Mouse (Mus musculus): ENCODE measurements at regions not wholly inside any gene's neighbourhood (a gene's known extent, or its start where the extent isn't known, plus 50 kb on each side); places are given as distances from the start of the nearest gene placed in this dataset.

DNA sequence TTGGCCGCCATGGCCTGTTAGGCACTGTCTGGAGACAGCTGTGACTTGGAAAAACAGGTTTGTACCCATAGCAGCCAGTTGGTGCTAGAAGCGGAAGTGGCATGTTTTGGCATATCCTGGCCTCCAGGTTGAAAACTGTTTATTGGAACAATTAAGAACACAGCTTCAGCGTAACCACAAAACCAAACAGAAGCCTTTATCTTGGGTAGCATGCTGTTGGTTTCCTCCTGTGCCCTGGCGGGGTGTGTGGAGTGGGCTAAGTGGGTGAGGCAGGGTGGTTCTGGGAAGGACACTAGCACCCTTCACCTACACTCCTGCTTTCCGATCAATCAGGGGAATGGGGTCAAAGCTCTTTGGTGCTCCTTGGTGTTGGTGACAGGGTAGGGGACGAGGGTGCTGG, 114.4 kb upstream of the Haao start:
- peaks cover 84% of the 10 kb centered on the region for H3K4me1 ChIP-seq
- ATAC-seq (ENCODE audit: low FRiP score, low read depth): no peak
- 0 out of 2 replicates have a peak overlapping the region, but pooled peaks have one; percentile 33 for H3K27ac ChIP-seq

DNA sequence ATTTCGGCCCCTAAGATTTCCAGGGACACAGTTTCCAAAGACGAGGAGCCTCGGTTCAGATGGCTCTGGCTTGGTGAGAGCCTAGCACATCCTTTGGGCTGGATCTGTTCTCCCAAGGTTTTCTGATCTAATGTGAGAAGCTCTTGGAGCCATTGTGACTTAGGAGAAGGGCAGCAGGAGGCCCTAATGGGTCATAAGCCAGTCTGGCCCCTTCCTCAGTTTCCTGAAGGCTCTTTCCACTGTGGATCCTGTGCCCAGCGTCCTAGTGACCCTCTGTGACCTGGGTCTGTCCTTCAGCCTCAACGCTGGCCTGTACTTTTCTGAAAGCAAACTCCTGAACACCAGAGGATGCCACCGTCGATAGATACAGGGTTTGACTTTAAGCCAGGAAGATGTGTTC, 113.1 kb upstream of the Haao start:
- Histone ChIP-seq H3K27me3 (no peaks in the 10 kb centered on the region), H3K4me3 (no peak overlapping the region), H3K9me3 (no peaks in the 10 kb centered on the region), H3K36me3 (no peaks in the 10 kb centered on the region), H3K4me2 (replicated peaks) (no peak overlapping the region), H3K9ac (no peak overlapping the region), H3K4me1 (peaks cover 97% of the 10 kb centered on the region), H3K27ac (peak overlapping the region; percentile 48; the same call in 1 of the 2 replicates)
- WGBS: 62% methylated on average over 7 of the region's 7 CpGs
- no peak for ATAC-seq (ENCODE audit: low FRiP score, low read depth)

More for the DNA sequence above, 114.4 kb upstream of the Haao start:
- Histone ChIP-seq H3K4me2 (replicated peaks) (no peak overlapping the region), H3K9me3 (no peaks in the 10 kb centered on the region), H3K27me3 (no peaks in the 10 kb centered on the region), H3K4me3 (no peak overlapping the region), H3K9ac (0 out of 2 replicates have a peak overlapping the region, but pooled peaks have one; percentile 4), H3K36me3 (no peaks in the 10 kb centered on the region)
- WGBS: 79% methylated on average over 6 of the region's 6 CpGs

DNA sequence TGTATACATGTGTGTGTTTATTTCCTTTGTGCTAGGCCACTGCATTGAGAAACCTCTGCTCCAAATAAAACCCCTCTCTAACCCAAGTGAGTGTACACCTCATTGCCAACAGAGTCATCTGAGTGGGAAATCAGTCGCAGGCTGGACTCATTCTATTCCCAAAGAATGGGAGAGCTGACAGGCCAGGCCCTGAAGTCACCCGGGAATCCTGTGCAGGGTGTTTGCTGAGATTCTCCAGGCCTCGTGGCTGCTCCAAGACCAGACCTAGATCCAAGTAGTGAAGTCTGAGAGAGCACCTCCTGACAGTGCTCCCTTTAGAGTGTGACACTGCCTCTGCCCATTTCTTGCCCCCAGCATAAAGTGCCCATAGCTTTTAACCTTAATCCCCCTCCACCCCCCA, 112.4 kb upstream of the Haao start:
- Histone ChIP-seq H3K36me3 (no peaks in the 10 kb centered on the region), H3K9me3 (no peaks in the 10 kb centered on the region), H3K9ac (no peak overlapping the region), H3K4me3 (no peak overlapping the region), H3K27ac (peak overlapping the region; percentile 48; the same call in 1 of the 2 replicates), H3K4me2 (replicated peaks) (no peak overlapping the region), H3K4me1 (peaks cover 98% of the 10 kb centered on the region), H3K27me3 (no peaks in the 10 kb centered on the region)
- WGBS: 24% methylated on average over 3 of the region's 3 CpGs
- ATAC-seq (ENCODE audit: low FRiP score, low read depth): no peak

DNA sequence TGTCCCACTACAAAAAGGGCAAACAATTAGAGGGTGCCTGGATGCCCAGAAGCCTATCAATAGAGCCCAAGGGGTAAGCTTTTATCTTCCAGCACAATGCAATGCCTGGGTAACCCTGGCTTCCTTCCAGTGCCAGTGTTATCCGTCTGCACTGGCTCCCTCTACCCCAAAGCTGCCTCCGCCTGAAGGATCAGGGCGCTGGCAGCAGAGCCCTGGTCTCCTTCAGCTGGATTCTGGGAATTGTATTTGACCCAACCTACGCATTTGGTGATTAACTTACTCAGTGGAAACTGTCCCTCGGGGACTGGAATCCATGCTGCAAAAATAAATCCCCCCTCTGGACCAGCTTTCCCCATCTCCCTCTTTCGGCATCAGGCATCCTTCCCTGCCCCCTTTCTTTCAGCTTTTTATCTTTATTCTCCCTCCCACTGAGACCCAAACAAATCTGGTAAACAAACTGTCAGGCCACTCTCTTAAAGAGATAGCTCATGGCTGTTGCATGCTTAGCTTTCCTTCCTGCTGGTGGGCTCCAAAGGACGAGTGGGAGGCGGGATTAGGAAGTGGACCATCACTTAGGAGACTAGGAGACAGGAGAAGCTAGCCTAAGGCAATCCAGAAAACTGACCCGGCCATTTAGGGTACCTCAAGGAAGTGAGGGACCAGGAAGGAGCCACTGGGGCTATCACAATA, 111.5 kb upstream of the Haao start:
- no peaks in the 10 kb centered on the region for H3K36me3 ChIP-seq
- H3K27ac ChIP-seq: no peak overlapping the region
- peaks cover 98% of the 10 kb centered on the region for H3K4me1 ChIP-seq
- no peaks in the 10 kb centered on the region for H3K27me3 ChIP-seq
- H3K9me3 ChIP-seq: no peaks in the 10 kb centered on the region
- WGBS: 46% methylated on average over 9 of the region's 9 CpGs
- no peak overlapping the region for H3K4me3 ChIP-seq
- H3K9ac ChIP-seq: no peak overlapping the region
- ATAC-seq (ENCODE audit: low FRiP score, low read depth): no peak
- no peak overlapping the region for H3K4me2 ChIP-seq (replicated peaks)

DNA sequence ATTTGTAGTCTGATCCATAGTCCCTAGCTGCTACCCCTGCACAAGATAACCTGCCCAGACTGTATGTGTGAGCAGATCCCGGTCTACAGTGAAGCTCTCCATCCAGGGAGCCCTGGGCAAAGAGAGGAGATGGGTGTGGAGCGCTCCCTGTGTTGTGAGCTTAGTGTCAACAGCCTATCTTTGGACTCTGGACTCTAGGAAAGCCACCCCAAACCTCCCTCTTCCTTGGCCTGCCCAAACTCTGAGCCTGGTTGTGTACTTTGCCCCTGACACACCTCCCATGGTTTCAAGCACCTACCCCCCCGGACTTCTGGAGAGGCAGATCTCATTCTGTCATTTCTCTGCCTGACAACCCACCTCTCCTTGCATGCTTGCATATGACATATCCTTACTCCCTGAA, 110.9 kb upstream of the Haao start:
- Histone ChIP-seq H3K4me2 (replicated peaks) (no peak overlapping the region), H3K36me3 (no peaks in the 10 kb centered on the region), H3K4me3 (no peak overlapping the region), H3K27ac (peak overlapping the region; percentile 44; the same call in 1 of the 2 replicates), H3K4me1 (peaks cover 98% of the 10 kb centered on the region), H3K9me3 (no peaks in the 10 kb centered on the region), H3K27me3 (no peaks in the 10 kb centered on the region), H3K9ac (no peak overlapping the region)
- ATAC-seq (ENCODE audit: low FRiP score, low read depth): no peak
- WGBS: 86% methylated on average over 3 of the region's 3 CpGs

DNA sequence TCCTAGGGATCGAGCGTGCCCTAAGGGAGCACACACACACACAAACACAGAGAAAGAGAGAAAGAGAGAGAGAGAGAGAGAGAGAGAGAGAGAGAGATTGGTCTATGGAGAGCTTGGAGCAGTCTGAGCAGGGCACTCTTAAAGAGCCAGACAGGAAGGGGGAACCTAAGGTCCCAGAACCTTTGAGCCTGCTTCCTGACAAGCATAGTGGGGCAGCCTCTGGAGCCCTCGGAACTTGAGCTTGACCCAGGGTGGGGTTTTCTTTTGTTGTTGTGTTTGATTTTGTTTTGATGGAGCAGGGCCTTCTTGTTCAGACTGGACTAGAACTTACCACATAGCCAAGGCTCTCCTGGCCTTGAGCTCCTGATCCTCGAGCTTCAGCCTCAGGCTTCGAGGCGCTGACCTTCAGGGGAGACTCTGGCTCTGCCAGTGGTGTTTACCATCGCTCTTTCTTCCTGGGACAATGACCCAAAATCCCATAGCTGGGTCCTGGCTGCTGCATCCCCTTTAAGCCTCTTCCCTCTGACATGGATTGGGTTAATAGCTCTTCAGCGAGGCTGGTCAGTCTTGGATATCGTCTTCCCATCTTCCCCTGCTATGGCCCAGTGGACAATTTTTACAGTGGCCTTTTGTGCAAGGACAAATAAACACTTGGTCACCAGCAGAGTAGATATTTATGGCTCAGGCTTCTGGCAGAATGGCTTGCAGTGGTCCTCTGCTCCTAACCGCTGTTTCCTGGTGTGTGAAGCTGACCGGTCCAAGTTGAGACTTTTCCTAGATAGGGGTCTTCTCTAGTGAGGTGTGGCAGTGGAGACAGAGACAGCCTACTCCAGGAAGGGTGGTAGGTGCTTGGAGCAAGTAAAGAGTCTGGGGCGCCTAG, 110.1 kb upstream of the Haao start:
- no peaks in the 10 kb centered on the region for H3K9me3 ChIP-seq
- no peak overlapping the region for H3K4me3 ChIP-seq
- no peaks in the 10 kb centered on the region for H3K36me3 ChIP-seq
- peak overlapping the region; percentile 52; the same call in 1 of the 2 replicates for H3K27ac ChIP-seq
- H3K9ac ChIP-seq: no peak overlapping the region
- H3K4me2 ChIP-seq (replicated peaks): no peak overlapping the region
- peaks cover 97% of the 10 kb centered on the region for H3K4me1 ChIP-seq
- no peaks in the 10 kb centered on the region for H3K27me3 ChIP-seq
- no peak for ATAC-seq (ENCODE audit: low FRiP score, low read depth)
- WGBS: 48% methylated on average over 12 of the region's 12 CpGs

DNA sequence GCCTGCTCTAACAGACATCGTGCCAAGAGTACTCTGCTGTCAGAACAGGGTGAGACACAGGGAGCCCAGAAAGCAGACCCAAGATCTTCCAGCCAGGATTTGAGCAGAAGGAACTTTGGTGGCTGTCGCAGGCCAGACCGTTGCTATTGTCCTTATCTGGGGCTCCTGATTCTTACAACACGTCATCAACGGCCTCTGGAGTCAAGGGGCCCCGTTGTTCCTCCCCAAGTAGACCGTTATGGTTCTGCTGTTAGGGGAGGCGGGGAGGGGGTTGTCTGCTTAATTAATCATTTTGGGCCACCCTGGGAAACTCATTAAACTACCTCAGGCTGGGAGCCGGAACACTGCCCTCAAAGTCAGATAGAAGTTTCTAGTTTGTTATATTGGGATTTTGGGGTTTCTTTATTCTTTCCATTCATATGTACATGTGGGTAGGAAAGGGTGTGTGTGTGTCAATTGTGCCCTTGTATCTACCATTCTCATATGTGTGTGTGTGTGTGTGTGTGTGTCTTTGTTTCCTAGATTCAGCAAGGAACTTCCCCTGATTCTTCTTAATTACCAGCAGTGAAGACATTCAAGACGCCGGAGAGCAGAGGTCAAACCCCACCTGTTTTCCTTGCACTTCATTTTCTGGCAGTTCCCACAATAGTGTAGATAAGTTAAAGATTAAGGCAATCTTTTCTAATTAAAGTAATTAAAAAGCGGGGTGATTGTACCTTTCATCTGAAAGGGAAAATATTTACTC, 109.2 kb upstream of the Haao start:
- Histone ChIP-seq H3K4me1 (peaks cover 88% of the 10 kb centered on the region), H3K27ac (peak overlapping the region; percentile 94), H3K9me3 (no peaks in the 10 kb centered on the region), H3K4me2 (replicated peaks) (no peak overlapping the region), H3K4me3 (no peak overlapping the region), H3K27me3 (no peaks in the 10 kb centered on the region), H3K9ac (no peak overlapping the region), H3K36me3 (no peaks in the 10 kb centered on the region)
- ATAC-seq (ENCODE audit: low FRiP score, low read depth): no peak
- 28% methylated on average over 12 of the region's 12 CpGs for WGBS

DNA sequence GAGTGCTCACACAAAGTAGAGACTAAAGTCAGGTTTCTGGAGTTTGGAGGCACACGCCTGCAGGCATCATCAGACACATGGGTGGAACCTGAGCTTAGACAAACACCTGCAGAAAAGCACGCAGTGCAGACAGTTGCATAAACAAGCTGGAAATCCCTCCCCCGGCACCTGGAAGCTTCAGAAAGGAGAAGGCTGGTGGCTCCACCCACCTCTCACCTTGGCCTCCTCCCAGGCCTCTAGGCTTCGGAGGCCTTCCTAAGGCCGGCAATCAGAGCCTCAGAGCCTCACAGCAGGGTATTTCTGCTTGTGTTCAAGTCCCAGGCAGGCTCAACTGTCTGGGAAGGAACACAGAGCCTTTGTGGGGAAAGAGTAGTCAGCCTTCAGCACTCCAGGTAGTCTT, 108.2 kb upstream of the Haao start:
- Histone ChIP-seq H3K4me1 (peaks cover 80% of the 10 kb centered on the region), H3K4me2 (replicated peaks) (no peak overlapping the region)

DNA sequence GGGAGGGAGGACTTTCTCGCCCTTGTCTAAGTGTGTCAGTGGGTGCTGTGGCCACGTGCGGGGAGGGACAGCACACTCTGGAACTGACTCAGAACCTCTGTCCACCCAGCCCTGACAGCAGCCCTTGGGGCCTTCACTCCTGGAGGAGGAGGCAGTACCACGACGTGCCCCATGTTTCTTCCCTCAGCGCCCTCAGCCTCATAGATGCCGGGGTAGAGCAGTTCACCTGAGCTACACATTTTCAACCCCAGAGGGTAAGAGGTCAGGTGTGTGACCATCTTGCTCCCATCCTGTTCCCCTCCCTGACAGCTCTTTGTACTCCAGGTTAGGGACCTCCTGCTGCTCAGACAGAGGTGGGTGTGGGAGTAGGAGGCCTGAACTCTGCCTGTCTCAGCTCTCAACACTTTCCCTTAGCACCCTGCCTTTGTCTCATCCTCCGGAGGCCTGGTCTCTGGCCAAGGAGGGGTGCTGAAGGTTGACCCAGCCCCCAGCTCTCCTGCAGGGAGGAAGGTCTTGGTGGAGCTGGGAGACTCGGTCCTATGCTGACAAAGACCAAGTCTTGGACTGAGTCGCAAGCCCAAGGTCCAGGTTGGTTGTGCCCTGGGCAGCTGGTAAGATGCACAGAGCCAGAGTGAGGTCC, 107.4 kb upstream of the Haao start:
- 66% methylated on average over 10 of the region's 10 CpGs for WGBS
- ATAC-seq (ENCODE audit: low FRiP score, low read depth): 0 out of 2 replicates have a peak, but pooled peaks have one; percentile 10
- peaks cover 80% of the 10 kb centered on the region for H3K4me1 ChIP-seq

More for the DNA sequence above, 108.2 kb upstream of the Haao start:
- Histone ChIP-seq H3K9me3 (no peaks in the 10 kb centered on the region), H3K36me3 (no peaks in the 10 kb centered on the region), H3K27me3 (no peaks in the 10 kb centered on the region), H3K4me3 (no peak overlapping the region), H3K27ac (peak overlapping the region; percentile 94), H3K9ac (no peak overlapping the region)
- no peak for ATAC-seq (ENCODE audit: low FRiP score, low read depth)
- WGBS: 21% methylated on average over 5 of the region's 5 CpGs

DNA sequence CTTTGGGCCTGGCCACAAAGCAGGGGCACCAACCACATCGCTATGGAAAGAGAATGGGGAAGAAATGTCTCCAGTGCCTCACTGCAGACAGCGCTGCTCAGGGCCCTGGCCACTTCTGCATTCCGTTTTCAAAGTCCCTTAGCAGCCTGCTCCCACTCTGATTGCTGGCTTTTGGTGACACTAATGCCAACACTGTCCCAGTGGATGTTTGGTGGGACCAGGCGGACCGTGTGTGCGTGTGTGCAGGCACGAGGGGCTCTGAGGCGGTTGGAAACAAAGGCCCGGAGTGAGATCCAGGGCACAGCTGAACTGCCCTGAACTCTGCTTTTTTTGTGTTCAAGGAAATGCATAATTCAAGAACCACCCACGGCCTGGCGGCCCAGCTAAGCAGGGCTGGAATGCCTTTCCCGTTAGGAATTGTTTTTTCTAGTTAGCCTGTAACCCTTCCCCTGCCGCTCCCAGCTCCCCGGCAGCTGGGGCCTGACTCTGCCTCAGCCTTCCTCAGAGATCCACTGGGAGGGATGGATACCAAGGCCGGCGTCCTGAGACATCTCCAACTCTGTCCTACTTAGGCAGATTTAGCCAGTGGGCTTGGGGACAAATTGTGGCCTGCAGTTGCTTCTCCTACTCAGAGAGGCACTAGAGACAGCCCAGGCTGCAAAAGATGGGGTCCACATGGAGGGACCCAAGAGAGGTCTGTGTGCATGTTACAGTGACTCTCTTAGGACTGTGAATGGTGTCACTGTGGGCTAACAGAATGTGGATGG, 106.7 kb upstream of the Haao start:
- Histone ChIP-seq H3K27ac (peak overlapping the region; percentile 94), H3K4me2 (replicated peaks) (no peak overlapping the region), H3K9me3 (no peaks in the 10 kb centered on the region), H3K36me3 (no peaks in the 10 kb centered on the region), H3K4me1 (peaks cover 80% of the 10 kb centered on the region), H3K9ac (peak overlapping the region; percentile 48; the same call in 1 of the 2 replicates), H3K27me3 (no peaks in the 10 kb centered on the region), H3K4me3 (no peak overlapping the region)
- 20% methylated on average over 16 of the region's 16 CpGs for WGBS
- peak; percentile 55 for ATAC-seq (ENCODE audit: low FRiP score, low read depth)

More for the DNA sequence above, 107.4 kb upstream of the Haao start:
- peak overlapping the region; percentile 48; the same call in 1 of the 2 replicates for H3K9ac ChIP-seq
- H3K4me2 ChIP-seq (replicated peaks): no peak overlapping the region
- H3K27me3 ChIP-seq: no peaks in the 10 kb centered on the region
- no peak overlapping the region for H3K4me3 ChIP-seq
- H3K36me3 ChIP-seq: no peaks in the 10 kb centered on the region
- H3K27ac ChIP-seq: peak overlapping the region; percentile 94
- no peaks in the 10 kb centered on the region for H3K9me3 ChIP-seq

DNA sequence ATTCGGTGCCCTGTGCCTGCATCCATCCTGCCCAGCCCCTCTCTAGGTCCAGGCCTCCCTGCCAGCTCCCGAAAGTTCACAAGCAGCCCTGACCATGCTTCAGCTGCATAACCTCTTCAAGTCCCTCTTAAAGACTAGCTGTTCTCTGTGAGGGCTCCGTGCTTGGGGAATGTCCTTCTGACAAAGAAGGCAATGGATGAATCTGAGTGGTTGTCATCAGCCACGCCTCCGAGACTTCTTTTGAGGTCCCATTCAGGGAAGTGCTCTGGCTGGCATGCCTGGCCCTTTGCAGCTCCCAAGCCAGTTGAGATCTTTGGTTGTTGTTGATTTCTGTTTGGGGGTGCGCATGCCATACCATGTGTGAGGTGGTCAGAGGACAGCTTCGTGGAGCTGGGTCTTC, 105.9 kb upstream of the Haao start:
- peak overlapping the region; percentile 94 for H3K27ac ChIP-seq
- H3K4me3 ChIP-seq: no peak overlapping the region
- H3K9ac ChIP-seq: peak overlapping the region; percentile 39; the same call in 1 of the 2 replicates
- H3K27me3 ChIP-seq: no peaks in the 10 kb centered on the region
- H3K4me1 ChIP-seq: peaks cover 73% of the 10 kb centered on the region
- H3K36me3 ChIP-seq: no peaks in the 10 kb centered on the region
- H3K9me3 ChIP-seq: no peaks in the 10 kb centered on the region
- WGBS: 68% methylated on average over 7 of the region's 7 CpGs
- no peak for ATAC-seq (ENCODE audit: low FRiP score, low read depth)
- no peak overlapping the region for H3K4me2 ChIP-seq (replicated peaks)

Measured in limb, embryonic 13.5 days (tissue).